In the genomic region with DNA sequence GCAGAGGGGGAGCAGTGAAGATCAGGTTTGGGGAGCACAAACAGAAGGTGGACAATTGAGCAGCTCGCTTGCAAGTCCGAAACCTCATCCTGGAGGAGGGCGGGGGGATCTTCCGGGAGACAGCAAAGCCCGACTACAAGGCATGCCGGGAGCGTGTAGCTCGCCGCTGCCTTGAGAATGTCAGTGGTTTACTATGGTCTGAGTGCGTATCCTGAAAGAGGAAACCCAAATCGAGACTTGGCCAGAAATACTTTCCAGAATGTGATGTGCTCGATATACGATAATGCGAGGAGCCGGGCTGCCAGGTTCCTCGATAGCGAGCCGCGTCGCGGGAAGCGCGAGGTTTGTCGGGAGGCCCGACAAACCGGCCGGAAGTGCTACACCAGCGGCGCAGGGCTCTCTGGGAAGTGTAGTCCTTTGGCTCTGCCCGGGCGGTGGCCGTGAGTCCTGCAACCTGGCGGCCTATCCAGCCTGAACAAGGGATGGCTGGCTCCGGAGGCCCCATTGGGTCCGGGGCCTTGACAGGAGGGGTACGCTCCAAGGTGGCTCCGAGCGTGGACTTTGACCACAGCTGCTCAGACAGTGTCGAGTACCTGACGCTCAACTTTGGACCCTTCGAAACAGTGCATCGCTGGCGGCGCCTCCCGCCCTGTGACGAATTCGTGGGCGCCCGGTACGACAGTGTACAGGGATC, we compare ENCODE assay signal across 8 mouse cellular contexts. TPM values are rescaled to one million over a fixed set of nuclear protein-coding genes. Genes with fewer than 3 reads are reported as not detected.
DNase-seq lines count a peak whose midpoint lies in the region; ATAC-seq and TF ChIP-seq lines count a peak whose summit lies in the region.

Lztr1 (plus strand) TSS at position 143 of the 694 bp plus-strand sequence.

- no peak for TF ChIP-seq CTCF in bone marrow macrophage, adult 2 months (IDR thresholded peaks at IDR 0.05; ENCODE audit: low read depth, low read length)
- no peak for TF ChIP-seq CTCF in embryonic fibroblast, embryonic 13.5 days (IDR thresholded peaks at IDR 0.05; ENCODE audit: borderline replicate concordance, insufficient read depth, low read length)

- H3K27me3 ChIP-seq in heart, embryonic 10.5 days (ENCODE audit: insufficient read depth, poor library complexity, severe bottlenecking), result peaks cover 15% of the 10 kb centered on the region; the same call in 1 of the 2 replicates
- H3K27me3 ChIP-seq in kidney, embryonic 15.5 days, result no peaks in the 10 kb centered on the region; the same call in 1 of the 2 replicates

- ATAC-seq in kidney, embryonic 15.5 days (replicated peaks; ENCODE audit: low FRiP score), result peak; percentile 97
- peak; percentile 87 for ATAC-seq in monocyte, adult 5-6 weeks (replicated peaks; ENCODE audit: insufficient number of reproducible peaks, low FRiP score, low TSS enrichment, poor library complexity, severe bottlenecking)

- H3K27ac ChIP-seq in bone marrow macrophage, adult 2 months (ENCODE audit: insufficient read depth, low read depth, low read length), result peak within 1 kb of the TSS; percentile 96
- peak within 1 kb of the TSS; percentile 96 for H3K27ac ChIP-seq in embryonic fibroblast, embryonic 13.5 days (ENCODE audit: insufficient read depth, low read length)
- H3K27ac ChIP-seq in heart, embryonic 10.5 days, result peak within 1 kb of the TSS; percentile 95
- H3K27ac ChIP-seq in kidney, embryonic 15.5 days, result peak within 1 kb of the TSS; percentile 97

- peak within 1 kb of the TSS; percentile 90 for H3K9ac ChIP-seq in kidney, embryonic 15.5 days

- peaks cover 11% of the 10 kb centered on the region for H3K4me1 ChIP-seq in bone marrow macrophage, adult 2 months (ENCODE audit: control insufficient read depth, insufficient read depth, low read length)
- H3K4me1 ChIP-seq in embryonic fibroblast, embryonic 13.5 days (ENCODE audit: control insufficient read depth, insufficient read depth, low read length), result peaks cover 4% of the 10 kb centered on the region; the same call in 1 of the 2 replicates
- H3K4me1 ChIP-seq in heart, embryonic 10.5 days, result peaks cover 13% of the 10 kb centered on the region
- H3K4me1 ChIP-seq in kidney, embryonic 15.5 days, result peaks cover 21% of the 10 kb centered on the region

- 0 out of 2 replicates have a peak, but pooled peaks have one; percentile 48 for TF ChIP-seq POLR2A in bone marrow macrophage, adult 2 months (IDR thresholded peaks at IDR 0.05; ENCODE audit: borderline replicate concordance, low read depth, low read length)
- peak; percentile 92 for TF ChIP-seq POLR2A in embryonic fibroblast, embryonic 13.5 days (IDR thresholded peaks at IDR 0.05; ENCODE audit: low read depth, low read length)

- H3K4me3 ChIP-seq in bone marrow macrophage, adult 2 months (ENCODE audit: insufficient read depth, low read length), result peak within 1 kb of the TSS; percentile 81
- peak within 1 kb of the TSS; percentile 79 for H3K4me3 ChIP-seq in embryonic fibroblast, embryonic 13.5 days (ENCODE audit: insufficient read depth, low read length)
- peak within 1 kb of the TSS; percentile 86 for H3K4me3 ChIP-seq in heart, embryonic 10.5 days
- peak within 1 kb of the TSS; percentile 83 for H3K4me3 ChIP-seq in kidney, embryonic 15.5 days (replicated peaks)

- H3K4me2 ChIP-seq in kidney, embryonic 15.5 days, result peak within 1 kb of the TSS; percentile 71

- under 1% methylated on average over 50 of the region's 50 CpGs for WGBS in heart, embryonic 10.5 days
- WGBS in kidney, embryonic 15.5 days, result under 1% methylated on average over 50 of the region's 50 CpGs

- DNase-seq in A20 (ENCODE audit: low read depth, low spot score), result peak; percentile 95
- peak; percentile 97 for DNase-seq in heart, embryonic 10.5 days (ENCODE audit: low spot score)
- peak; percentile 91 for DNase-seq in liver
- peak; percentile 86 to 94 for DNase-seq in spleen, postnatal 4 days (ENCODE audit: low spot score in 2 of 2)

- no peaks in the 10 kb centered on the region for H3K9me3 ChIP-seq in heart, embryonic 10.5 days
- H3K9me3 ChIP-seq in kidney, embryonic 15.5 days (replicated peaks), result no peaks in the 10 kb centered on the region

- peaks cover 27% of the 10 kb centered on the region for H3K36me3 ChIP-seq in heart, embryonic 10.5 days
- peaks cover 29% of the 10 kb centered on the region for H3K36me3 ChIP-seq in kidney, embryonic 15.5 days

RNA-seq across cellular contexts. Expression of gene Lztr1, which starts in this region (rescaled TPM):
- polyA plus RNA-seq in bone marrow macrophage, adult 2 months (2012; ENCODE audit: insufficient read depth, insufficient read length, missing spikeins), result 53.4 and 57.0 TPM in 2 replicates
- polyA plus RNA-seq in embryonic fibroblast, embryonic 13.5 days (2011; ENCODE audit: insufficient read length, low read depth, missing spikeins), result 97.5 and 113 TPM in 2 replicates
- polyA plus RNA-seq in heart, embryonic 10.5 days (2016; fragmentation: Nextera tagmentation; extraction: Ambion mirVana), result 60.0 and 69.8 TPM in 2 replicates
- 83.3 and 96.0 TPM in 2 replicates for polyA plus RNA-seq in kidney, embryonic 15.5 days (2015; fragmentation: Nextera tagmentation; extraction: Ambion mirVana)
- 31.4 to 51.0 TPM (median 39.1 TPM) in 3 replicates for total RNA-seq in monocyte, adult 5-6 weeks (2017)

Comparison
In these comparisons a context has a peak if more than half of its experiments do, and no peak if none do; other contexts are left out.
1. Peak in every context shown above with its lines: DNase-seq, ATAC-seq, H3K4me3 ChIP-seq and H3K27ac ChIP-seq.